Mouse (Mus musculus): ENCODE results near the gene Sertad1.

The Sertad1 gene

DNA sequence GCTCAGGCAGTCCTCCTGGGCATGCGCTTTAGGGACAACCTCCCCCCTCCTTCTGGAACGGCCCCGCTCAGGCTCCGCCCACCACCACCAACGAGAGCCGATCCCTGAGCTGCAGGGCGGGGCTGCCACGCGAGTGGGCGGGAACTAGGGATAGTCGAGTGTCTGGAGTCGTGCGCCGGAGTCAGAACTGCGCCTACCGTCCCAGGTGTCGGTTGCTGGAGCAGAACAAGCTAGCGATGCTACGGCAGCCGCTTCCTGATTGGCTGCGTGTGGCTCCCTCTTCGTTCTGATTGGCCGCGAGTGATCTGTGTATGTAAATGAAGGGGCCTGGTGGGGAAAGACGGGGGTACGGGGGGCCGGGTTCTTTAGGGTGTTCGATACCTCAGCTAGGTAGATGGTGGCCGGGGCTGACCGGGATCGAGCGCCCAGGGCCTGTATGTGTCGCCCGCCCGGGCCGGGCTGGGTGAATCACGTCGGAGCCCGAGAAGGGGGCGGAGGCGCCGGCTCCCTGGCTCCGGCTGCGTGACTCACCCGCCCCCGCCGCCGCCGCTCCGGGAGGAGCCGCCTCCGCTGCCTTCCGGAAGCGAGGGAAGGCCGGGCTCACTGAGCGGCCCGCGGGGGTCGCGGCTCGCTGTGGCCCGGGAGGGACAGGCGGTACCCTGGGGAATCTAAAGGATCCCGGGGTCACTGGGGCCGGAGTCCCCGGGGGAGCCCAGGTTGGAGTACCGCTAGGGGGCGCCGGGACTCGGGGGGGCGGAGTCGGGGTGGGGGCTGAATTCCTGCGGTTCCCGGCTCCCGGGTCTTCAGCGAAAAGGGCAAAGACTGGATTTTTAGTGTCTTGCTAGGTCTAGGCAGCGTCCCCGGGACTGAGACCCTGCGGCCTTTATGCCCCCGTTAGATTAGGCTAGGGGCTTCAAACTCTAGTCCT lies at the start of gene Sertad1:
Gene Sertad1, plus strand, starts transcription at position 141 of the 928 bp plus-strand sequence.
- peak; percentile 100 for DNase-seq

DNA sequence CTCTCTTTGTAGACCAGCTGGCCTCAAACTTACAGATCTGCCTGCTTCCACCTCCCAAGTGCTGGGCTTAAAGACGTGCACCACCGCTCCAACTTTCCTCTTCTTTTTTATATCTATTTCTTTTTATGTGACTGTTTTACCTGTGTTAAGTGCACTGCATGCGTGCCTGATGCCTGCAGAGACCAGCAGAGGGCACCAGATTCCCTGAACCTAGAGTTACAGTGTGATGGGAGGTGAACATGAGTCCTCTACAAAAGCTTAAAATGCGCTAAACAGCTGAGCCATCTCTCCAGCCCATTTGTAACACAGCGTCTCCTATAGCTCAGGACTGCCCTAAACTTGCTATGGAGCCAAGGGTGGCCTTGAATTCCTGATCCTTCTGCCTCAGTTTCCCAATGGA lies 49.2 kb upstream of the Sertad1 start:
- DNase-seq: peak; percentile 85

DNA sequence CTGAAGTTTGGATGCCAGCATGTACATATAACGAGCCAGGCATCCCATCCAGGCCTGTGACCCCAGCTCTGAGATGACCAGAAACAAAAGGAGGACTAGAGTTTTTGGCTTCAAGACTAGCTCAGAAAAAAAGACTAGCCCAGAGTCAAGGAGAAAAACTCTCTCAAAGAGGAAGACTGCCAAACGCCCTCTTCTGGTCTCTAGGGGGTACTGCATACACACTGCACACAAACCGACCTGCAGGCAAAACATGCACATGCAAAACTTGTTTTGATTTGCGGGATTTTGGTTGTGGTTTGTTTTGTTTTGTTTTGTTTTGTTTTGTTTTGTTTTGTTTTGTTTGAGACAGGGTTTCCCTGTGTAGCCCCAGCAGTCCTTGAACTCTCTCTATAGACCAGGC lies 46.7 kb upstream of the Sertad1 start:
- DNase-seq: no peak

DNA sequence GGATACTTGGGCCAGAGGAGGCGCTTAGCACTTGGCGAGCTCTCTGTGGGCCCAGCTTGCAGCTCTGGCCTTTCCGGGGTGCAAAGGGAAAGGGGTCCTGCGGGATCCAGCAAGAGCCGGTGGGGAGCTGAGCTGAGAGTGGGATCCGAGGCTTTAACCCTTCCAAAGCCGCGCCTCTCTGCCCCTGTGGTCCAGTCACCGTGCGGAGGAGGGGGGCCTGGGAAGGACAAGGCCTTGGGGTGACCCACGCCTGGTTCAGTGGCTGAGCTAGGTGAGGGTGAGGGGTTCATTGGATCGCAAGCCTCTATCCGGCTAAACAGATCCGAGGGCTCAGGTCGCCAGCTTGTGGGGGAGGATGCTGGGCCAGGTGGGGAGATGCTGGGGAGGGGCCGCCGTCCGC lies 40.7 kb upstream of the Sertad1 start:
- DNase-seq: peak; percentile 92

GRCm38 (mm10) chr7:27446521-27447418 lies 39.9 kb upstream of the Sertad1 start:
- peak; percentile 95 for DNase-seq

DNA sequence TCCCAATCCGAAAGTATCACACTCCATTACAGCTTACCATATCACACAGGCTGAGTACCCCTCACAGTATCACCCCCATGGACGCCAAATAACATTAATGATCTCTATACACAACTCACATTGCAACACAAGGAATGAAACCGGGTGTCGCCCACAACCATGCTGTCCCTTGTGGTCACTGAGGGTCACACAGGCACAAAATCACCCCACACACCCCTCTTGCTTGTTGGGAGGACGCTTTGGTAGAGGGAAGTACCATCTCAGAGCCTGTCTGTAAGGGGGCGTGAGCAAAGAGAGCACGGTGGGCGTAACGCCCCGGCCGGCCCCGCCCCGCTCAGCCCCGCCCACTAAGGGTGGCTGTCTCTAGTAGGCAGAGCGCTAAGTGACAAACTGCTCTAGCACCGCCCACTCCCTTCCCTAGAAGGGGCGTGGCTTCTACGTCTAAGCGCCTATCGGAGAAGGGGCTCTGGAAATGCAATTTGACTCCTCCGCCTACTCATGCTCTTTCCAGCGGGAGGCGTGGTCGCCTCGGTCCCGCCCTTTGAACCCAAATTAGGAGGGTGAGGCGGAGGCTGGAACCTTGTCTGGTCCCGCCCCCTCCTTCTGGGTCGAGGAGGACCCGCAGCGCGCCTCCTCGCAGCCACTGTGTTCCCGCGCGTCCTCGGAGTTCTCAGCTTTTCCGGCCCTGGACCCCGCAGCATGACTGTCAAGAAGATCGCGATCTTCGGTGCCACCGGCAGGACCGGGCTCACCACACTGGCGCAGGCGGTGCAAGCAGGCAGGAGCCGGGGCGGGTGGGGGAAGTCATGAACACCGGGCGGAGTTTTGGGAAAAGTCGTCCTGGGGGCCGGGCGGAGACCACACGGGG lies 39.1 kb upstream of the Sertad1 start, which contains the start of the genes Sptbn4 and Blvrb:
Gene Sptbn4, minus strand, starts transcription at position 268 of the 868 bp plus-strand sequence.
Gene Blvrb, plus strand, starts transcription at position 560 of the 868 bp plus-strand sequence.
- peak; percentile 100 for DNase-seq

GRCm38 (mm10) chr7:27448421-27449206 lies 38.1 kb upstream of the Sertad1 start:
- DNase-seq: peak; percentile 93

- peak; percentile 97 for DNase-seq
These were observed 37.4 kb upstream of the Sertad1 start for GRCm38 (mm10) chr7:27449256-27449862.

DNA sequence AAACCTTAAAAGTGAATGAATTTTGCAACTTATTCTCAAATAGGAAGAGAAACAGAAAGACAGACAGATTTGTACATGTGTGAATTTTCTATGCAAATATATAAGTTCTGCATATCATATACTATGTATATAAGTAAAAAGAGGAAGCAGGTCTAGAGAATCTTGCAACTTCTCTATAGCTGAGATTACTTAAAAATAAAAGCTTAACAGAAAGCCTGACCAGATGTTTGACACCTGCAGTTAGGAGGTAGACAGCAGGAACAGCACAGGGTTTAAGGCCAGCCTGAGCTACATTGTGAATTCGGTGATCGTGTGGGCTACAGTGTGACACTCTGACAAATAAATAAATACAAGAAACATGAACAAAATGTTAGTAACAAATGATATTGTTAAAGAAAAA lies 35.4 kb upstream of the Sertad1 start:
- no peak for DNase-seq

DNA sequence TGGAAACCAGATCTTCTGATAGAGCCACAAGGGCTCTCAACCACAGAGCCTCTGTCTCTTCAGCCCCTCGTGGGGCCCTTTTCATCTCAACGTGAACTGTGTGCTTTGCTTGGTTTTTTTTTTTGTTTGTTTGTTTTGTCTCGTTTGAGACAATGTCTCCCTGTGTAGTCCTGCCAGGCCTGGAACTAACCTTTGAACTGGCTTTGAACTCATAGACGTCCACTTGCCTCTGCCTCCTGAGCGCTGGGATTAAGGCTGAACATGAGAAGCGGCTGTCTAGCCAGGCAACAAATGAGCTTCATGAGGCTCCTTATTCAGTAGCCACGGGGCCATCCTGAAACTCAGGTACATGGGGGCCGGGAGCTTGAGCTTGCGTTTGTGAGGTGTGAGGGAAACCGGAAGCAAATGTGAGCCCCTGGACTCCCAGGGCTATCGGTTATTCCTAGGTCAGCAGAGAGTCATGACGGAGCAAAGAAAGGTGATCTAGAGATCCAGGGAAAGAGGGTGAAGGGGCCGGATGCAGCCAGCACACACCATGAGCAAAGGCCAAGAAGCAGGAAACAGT lies 34.4 kb upstream of the Sertad1 start:
- DNase-seq: peak; percentile 85

GRCm38 (mm10) chr7:27454461-27455121 lies 32.1 kb upstream of the Sertad1 start:
- no peak for DNase-seq

- no peak for DNase-seq
These were observed 31.4 kb upstream of the Sertad1 start for GRCm38 (mm10) chr7:27455273-27455672.

DNA sequence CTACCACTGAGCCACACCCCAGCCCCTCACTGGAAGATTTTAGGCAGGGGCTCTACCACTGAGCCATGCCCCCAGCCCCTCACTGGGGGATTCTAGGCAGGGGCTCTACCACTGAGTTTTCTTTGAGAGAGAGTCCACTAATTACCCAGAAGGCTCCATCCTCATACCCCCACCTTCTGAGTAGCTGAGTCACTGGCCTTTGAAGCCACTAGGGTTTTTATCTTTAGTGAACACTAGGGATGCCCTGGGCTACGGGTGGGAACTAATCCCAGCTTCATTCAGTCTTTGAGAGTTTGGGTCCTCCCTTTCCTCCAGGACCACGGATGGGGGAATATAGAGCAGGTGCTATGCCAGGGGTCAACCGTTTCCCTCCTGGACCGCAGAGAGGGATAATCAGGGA lies 28.1 kb upstream of the Sertad1 start:
- peak; percentile 80 for DNase-seq

DNA sequence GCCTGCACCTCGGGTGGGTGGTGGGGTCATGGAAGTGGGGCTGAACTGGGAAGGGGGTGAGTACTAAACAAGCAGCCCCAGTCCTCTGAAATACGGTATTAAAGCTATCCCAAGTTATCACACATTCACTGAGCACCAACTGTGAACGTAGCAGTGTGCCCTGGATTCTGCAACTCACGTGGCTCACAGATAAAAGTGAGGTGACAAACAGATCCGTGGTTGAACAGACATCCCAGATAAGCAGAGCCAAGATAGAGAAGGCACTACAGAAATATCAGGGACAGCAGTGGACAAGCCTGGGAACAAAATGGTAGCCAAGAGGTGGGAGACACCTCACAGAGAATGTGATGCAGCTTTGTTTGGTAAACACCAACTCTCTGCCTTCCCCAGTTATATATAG lies 27.1 kb upstream of the Sertad1 start:
- no peak for DNase-seq

- DNase-seq: no peak
These were observed 26.2 kb upstream of the Sertad1 start for GRCm38 (mm10) chr7:27460477-27460876.

GRCm38 (mm10) chr7:27467648-27468047 lies 19.1 kb upstream of the Sertad1 start:
- peak; percentile 80 for DNase-seq

- DNase-seq: peak; percentile 91
These were observed 15.2 kb upstream of the Sertad1 start for GRCm38 (mm10) chr7:27471390-27472120.

DNA sequence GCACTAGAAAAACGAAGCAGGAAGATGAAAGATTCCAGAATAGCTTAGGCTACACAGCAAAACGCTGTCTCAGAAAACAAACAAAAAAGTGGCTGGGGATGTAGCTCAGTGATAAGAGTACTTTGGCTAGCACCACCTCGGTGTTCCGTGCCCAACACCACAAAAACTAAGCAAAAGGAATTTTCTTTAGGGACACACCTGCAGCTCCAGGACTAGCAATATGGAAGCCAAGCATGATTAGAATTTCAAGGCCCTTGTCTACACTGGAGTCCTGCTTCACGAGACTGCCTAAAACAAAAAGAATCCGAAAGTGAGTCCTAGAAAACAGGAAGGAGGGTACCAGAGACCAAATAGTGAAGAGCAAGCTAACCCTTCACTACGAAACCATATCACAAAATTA lies 14.1 kb upstream of the Sertad1 start:
- peak; percentile 93 for DNase-seq

DNA sequence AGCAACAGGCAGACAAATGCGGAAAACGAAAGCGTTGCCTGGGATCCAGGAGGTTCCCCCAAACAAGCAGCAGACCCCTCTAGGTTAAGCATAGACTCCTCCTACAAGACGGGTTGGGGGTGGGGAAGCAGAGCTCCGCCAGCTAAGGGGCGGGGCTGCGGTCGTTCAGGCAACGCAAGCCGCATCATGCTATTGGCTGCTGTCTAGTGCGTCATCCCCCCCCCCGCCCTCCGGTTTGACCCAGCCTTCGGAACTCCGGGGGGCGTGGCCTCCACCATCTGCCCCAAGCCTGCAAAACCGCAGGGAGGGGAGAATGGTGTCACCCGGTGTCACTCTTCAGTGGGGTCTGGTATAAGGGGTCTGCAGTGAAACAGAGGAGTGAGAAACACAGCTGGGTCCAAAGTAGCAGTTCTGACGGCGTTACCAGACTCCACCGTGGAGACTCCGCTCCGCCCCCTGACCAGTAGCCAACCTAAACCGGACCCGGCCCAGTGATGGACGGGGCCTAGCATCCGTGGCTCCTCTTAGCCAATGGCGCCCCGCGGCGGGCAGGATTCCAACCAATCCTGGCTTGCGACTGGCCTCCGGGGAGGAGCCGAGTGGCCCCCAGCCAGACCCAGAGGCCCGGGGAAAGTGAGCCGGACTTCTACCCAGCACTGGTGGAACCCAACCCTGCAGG lies 13.4 kb upstream of the Sertad1 start, which contains the start of gene Sertad3:
Gene Sertad3, plus strand, starts transcription at position 613 of the 679 bp plus-strand sequence.
- peak; percentile 100 for DNase-seq

Data from heart, adult 11 months (tissue).